Mouse (Mus musculus) C2C12 (cell line): ENCODE results near the gene Lipn.

Experiments used
- CTCF ChIP-seq: IDR thresholded peaks from one replicate; pipeline ENCODE4 v1.5.1; 2011; ENCODE audit not compliant: control insufficient read depth, insufficient read depth, insufficient read length
- MYOD1 ChIP-seq: IDR thresholded peaks from one replicate; pipeline ENCODE4 v1.6.1; 2011; ENCODE audit warnings: low read depth; ENCODE audit not compliant: control insufficient read depth, insufficient read length

DNA sequence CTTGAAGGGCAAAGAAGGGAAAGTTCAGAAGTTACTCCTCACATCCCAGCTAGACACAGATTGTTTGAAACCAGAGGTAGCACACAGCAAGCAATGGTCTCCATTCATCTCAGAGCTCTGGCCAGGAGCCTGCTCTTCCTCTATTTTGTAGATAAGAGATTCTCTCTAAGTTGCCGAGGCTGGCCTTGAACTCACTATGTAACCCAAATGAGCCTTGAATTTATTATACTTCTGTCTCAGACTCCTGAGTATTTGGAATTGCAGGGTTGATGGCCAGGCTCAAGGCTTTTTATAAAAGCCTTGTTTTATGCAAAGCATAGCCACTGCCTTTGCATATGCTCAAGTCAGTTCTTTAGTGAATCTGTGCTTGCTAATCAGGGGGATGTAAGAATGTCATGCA lies 27.4 kb upstream of the Lipn start:
- TF ChIP-seq CTCF (no peak), MYOD1 (no peak)
